Mouse (Mus musculus) lung, embryonic 14.5 days (tissue): ENCODE measurements around the gene Spint5. TPM values are rescaled to one million over a fixed set of nuclear protein-coding genes. Genes with fewer than 3 reads are reported as not detected.
"Not testable (repeated sequence)": the region's sequence is repeated elsewhere in the genome, so short reads cannot be mapped to it uniquely, and the experiment has no call there.

ENCODE experiments used
- ATAC-seq: fragments of 200-750 bp; cut with Nextera tagmentation; 2 replicates; pipeline ENCODE4 v1.8.0; 2017; ENCODE audit warnings: mild to moderate bottlenecking, moderate TSS enrichment, moderate library complexity; ENCODE audit not compliant: insufficient read depth
- DNase-seq: peaks from one replicate; pipeline ENCODE4 v3.0.0-alpha.2; 2015
- H3K27ac ChIP-seq: fragments of 300-500 bp; sonication (generic); 2 replicates; pipeline ENCODE4 v1.5.1; 2014; ENCODE audit warnings: low read depth, mild to moderate bottlenecking, moderate library complexity
- H3K27me3 ChIP-seq: fragments of 300-500 bp; sonication (generic); 2 replicates; pipeline ENCODE4 v1.6.1; 2014; ENCODE audit warnings: low read length, control low read depth; ENCODE audit not compliant: insufficient read depth
- H3K36me3 ChIP-seq: fragments of 300-500 bp; sonication (generic); 2 replicates; pipeline ENCODE4 v1.6.1; 2014; ENCODE audit warnings: control low read depth; ENCODE audit not compliant: insufficient read depth
- H3K4me1 ChIP-seq: fragments of 300-500 bp; sonication (generic); 2 replicates; pipeline ENCODE4 v1.6.1; 2014; ENCODE audit warnings: antibody characterized with exemption, control low read depth; ENCODE audit not compliant: insufficient read depth
- H3K4me2 ChIP-seq: fragments of 300-500 bp; sonication (generic); 2 replicates; pipeline ENCODE4 v1.6.1; 2014; ENCODE audit warnings: mild to moderate bottlenecking
- H3K4me3 ChIP-seq: fragments of 300-500 bp; sonication (generic); 2 replicates; pipeline ENCODE4 v1.5.1; 2014; ENCODE audit warnings: low read depth, low read length
- H3K9ac ChIP-seq: fragments of 300-500 bp; sonication (generic); 2 replicates; pipeline ENCODE4 v1.6.1; 2014
- H3K9me3 ChIP-seq: fragments of 300-500 bp; sonication (generic); 2 replicates; pipeline ENCODE4 v1.6.1; 2016; ENCODE audit warnings: low read depth, low read length, control low read depth
- CTCF ChIP-seq: IDR thresholded peaks from 2 replicates; pipeline ENCODE4 v1.5.1; 2016; ENCODE audit warnings: antibody characterized with exemption, low read depth
- WGBS: fragments of 180-500 bp; shearing (Covaris S2); extraction: QIAGEN DNeasy Blood & Tissue Kit; methylation state at CpG from one replicate; pipeline ENCODE4 v1.1.7; 2014; 5-methylcytosine and 5-hydroxymethylcytosine counted together
- polyA plus RNA-seq: library from polyadenylated mRNA; unstranded; fragments of >200 nt; fragmentation: Nextera tagmentation; extraction: Ambion mirVana; gene quantifications from 2 replicates; pipeline ENCODE4 v1.2.1, GENCODE M21; 2014

The Spint5 gene
- polyA plus RNA-seq, 1 experiment from 2014 or later: not detected

DNA sequence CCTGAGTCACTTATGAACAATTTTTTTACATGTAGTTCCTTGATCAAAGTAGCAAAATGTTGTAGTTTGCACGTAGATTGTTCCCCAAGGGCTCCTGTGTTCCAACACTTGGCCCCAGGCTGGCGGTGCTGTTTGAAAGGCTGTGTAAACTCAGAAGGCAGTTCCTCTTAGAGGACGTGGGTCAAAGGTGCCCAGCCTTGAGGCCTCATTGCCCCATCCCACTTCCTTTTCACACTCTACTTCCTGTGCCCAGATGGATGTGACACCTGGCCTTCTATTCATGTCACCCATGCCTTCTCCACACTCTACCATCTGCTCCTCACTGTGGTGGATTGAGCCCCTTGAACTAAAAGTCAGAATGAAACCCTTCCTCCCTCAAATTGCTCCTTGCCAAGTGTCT lies 35.2 kb upstream of the Spint5 start:
- no peak overlapping the region for H3K4me3 ChIP-seq
- H3K27me3 ChIP-seq: no peaks in the 10 kb centered on the region
- no peak overlapping the region for H3K27ac ChIP-seq
- no peak overlapping the region for H3K9ac ChIP-seq
- H3K4me2 ChIP-seq: no peak overlapping the region
- DNase-seq (no peak), ATAC-seq (no peak)
- H3K36me3 ChIP-seq: no peaks in the 10 kb centered on the region
- peaks cover 5% of the 10 kb centered on the region; the same call in 1 of the 2 replicates for H3K4me1 ChIP-seq
- H3K9me3 ChIP-seq: no peaks in the 10 kb centered on the region
- WGBS: 19% methylated on average over 3 of the region's 3 CpGs
- TF ChIP-seq CTCF: no peak

DNA sequence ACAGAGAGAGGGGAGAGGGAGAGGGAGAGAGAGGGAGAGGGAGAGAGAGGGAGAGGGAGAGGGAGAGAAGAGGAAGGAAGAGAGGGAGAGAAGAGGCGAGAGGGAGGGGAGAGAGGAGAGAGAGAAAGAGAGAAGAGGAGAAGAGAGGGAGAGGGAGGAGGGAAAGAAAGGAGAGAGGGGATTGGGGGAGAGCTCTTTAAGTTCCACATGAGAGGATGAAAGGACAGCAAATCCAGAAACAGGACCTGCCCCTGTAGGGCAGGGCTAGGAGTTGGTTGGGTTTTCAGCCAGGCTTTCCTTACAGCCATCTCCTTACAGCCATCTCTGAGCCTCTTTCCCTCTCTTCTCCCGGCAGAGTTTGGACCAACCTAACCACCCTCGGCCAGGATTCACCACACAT lies 30.3 kb upstream of the Spint5 start, which contains the start of gene Wfdc13:
Gene Wfdc13 (plus strand): TSS at position 301 of the 400 bp plus-strand sequence.
- H3K9me3 ChIP-seq: no peaks in the 10 kb centered on the region
- no peak within 1 kb of the TSS for H3K27ac ChIP-seq
- no peak within 1 kb of the TSS for H3K4me3 ChIP-seq
- WGBS: 58% methylated on average over 3 of the region's 3 CpGs
- TF ChIP-seq CTCF: no peak
- H3K27me3 ChIP-seq: no peaks in the 10 kb centered on the region
- no peaks in the 10 kb centered on the region for H3K4me1 ChIP-seq
- ATAC-seq: no peak
- H3K36me3 ChIP-seq: no peaks in the 10 kb centered on the region
- H3K9ac ChIP-seq: no peak within 1 kb of the TSS
- no peak for DNase-seq
- H3K4me2 ChIP-seq: no peak within 1 kb of the TSS

DNA sequence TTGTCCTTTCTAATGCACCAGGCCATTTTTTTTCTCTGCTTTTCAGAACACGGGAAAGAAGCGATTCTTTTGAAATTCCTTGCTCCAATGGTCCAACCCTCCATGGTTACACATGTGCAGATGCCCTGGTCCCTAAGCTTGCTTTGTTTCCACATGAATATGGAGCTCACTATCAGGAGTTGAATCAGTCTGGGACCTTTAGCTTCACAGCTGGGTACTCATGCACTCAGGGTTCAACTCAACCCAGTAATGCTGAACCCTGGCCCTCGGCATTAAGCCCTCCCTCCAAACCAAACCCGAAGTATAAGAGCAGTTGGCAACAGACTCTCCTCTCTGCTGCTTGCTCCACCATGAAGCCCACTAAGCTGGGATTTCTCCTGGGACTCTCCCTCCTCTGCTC lies 16.9 kb upstream of the Spint5 start, which contains the start of gene Spint4:
Gene Spint4 (plus strand): TSS at position 301 of the 400 bp plus-strand sequence.
- ATAC-seq: no peak
- no peak within 1 kb of the TSS for H3K27ac ChIP-seq
- 73% methylated on average over 4 of the region's 4 CpGs for WGBS
- no peak within 1 kb of the TSS for H3K4me2 ChIP-seq
- H3K36me3 ChIP-seq: no peaks in the 10 kb centered on the region
- no peak for DNase-seq
- H3K9ac ChIP-seq: no peak within 1 kb of the TSS
- H3K4me3 ChIP-seq: no peak within 1 kb of the TSS
- H3K9me3 ChIP-seq: no peaks in the 10 kb centered on the region
- no peaks in the 10 kb centered on the region for H3K27me3 ChIP-seq
- H3K4me1 ChIP-seq: no peaks in the 10 kb centered on the region
- no peak for TF ChIP-seq CTCF

DNA sequence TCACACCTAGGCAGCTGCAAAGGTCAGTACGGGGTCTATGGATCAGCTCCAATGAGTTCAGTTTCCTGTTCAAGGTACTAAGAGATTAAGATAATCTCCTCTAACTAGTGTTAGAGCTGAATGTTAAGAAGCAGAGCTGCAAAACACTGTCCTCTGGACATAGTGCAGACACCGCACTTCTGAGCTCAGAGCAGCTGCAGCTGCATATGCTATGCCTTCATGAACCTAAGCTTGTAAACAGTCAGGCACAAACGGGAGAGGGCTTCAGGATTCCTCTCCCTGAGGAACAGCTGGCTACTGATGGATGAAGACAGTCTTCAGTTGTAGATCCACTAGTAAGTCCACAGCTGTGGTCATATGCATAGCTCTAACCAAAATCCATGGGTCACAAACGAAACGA lies 14.1 kb upstream of the Spint5 start:
- H3K27me3 ChIP-seq: no peaks in the 10 kb centered on the region
- H3K4me3 ChIP-seq: no peak overlapping the region
- no peaks in the 10 kb centered on the region for H3K4me1 ChIP-seq
- H3K9me3 ChIP-seq: no peaks in the 10 kb centered on the region
- no peak overlapping the region for H3K27ac ChIP-seq
- DNase-seq (no peak), ATAC-seq (no peak)
- TF ChIP-seq CTCF: no peak
- no peak overlapping the region for H3K9ac ChIP-seq
- no peak overlapping the region for H3K4me2 ChIP-seq
- 59% methylated on average over 5 of the region's 5 CpGs for whole genome bisulfite sequencing
- H3K36me3 ChIP-seq: no peaks in the 10 kb centered on the region

DNA sequence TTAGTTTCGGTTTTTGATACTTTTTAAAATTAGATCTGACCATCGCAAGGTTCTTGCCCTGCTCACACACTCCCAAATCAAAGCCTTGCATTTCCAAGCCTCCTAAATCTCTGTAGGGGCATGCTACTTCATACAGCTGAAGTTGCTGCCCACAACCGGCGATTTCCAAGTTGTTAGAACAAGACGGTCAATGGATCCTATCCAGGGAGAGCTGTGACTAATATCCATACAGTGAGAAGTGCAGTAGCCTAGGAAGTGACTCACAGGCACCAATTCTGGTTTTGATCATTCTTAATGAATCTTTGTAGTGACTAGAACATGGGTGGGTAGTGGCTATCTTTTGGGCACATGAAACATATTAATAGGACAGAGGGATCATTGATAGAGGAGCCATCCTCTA lies 13.3 kb upstream of the Spint5 start:
- Histone ChIP-seq H3K9me3 (no peaks in the 10 kb centered on the region), H3K4me3 (no peak overlapping the region), H3K27ac (no peak overlapping the region), H3K36me3 (no peaks in the 10 kb centered on the region), H3K9ac (no peak overlapping the region), H3K4me2 (no peak overlapping the region), H3K4me1 (no peaks in the 10 kb centered on the region), H3K27me3 (no peaks in the 10 kb centered on the region)
- DNase-seq (no peak), ATAC-seq (no peak)
- 86% methylated on average over 5 of the region's 5 CpGs for WGBS
- no peak for TF ChIP-seq CTCF

DNA sequence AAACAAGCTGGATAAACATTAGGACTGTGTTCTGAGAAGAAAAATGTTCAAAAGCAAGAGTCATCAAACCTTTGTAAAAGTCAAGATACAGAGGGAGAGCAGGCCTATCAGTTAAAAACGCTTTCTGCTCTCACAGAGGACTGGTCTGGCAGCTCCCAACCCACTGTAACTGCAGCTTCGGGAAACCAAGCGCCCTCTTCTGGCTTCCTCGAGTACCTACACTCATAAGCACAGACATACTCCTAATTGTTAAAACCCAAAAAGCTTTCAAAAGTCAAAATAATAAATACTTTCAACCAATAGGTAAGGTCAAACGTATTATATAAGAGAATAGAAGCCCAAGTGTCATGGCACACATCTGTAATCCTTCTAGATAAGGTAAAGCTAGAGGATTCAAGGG lies 10.9 kb upstream of the Spint5 start:
- H3K27ac ChIP-seq: no peak overlapping the region
- no peaks in the 10 kb centered on the region for H3K27me3 ChIP-seq
- H3K9ac ChIP-seq: no peak overlapping the region
- no peak for DNase-seq
- H3K4me3 ChIP-seq: no peak overlapping the region
- WGBS: 76% methylated on average over 5 of the region's 5 CpGs
- ATAC-seq: no peak
- no peaks in the 10 kb centered on the region for H3K36me3 ChIP-seq
- H3K4me2 ChIP-seq: no peak overlapping the region
- H3K4me1 ChIP-seq: no peaks in the 10 kb centered on the region
- H3K9me3 ChIP-seq: no peaks in the 10 kb centered on the region
- no peak for TF ChIP-seq CTCF

DNA sequence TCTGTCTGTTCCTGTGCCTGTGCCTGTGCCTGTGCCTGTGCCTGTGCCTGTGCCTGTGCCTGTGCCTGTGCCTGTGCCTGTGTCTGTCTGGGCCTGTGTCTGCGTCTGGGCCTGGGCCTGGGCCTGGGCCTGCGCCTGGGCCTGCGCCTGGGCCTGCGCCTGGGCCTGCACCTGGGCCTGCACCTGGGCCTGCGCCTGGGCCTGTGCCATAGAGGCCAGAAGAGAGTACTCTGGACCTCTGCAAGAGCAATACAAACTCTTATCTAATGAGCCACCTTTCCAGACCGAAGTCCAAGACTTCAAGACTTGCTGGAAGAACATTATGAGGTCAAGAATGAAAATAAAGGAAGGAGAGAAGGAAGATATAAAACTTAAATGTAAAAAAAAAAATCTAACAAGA lies 9.8 kb upstream of the Spint5 start:
- no peak overlapping the region for H3K9ac ChIP-seq
- no peak overlapping the region for H3K27ac ChIP-seq
- no peaks in the 10 kb centered on the region for H3K9me3 ChIP-seq
- no peak for TF ChIP-seq CTCF
- H3K4me1 ChIP-seq: no peaks in the 10 kb centered on the region
- H3K4me2 ChIP-seq: no peak overlapping the region
- ATAC-seq: no peak
- 87% methylated on average over 6 of the region's 6 CpGs for WGBS
- H3K27me3 ChIP-seq: no peaks in the 10 kb centered on the region
- H3K4me3 ChIP-seq: no peak overlapping the region
- no peak for DNase-seq
- H3K36me3 ChIP-seq: no peaks in the 10 kb centered on the region

DNA sequence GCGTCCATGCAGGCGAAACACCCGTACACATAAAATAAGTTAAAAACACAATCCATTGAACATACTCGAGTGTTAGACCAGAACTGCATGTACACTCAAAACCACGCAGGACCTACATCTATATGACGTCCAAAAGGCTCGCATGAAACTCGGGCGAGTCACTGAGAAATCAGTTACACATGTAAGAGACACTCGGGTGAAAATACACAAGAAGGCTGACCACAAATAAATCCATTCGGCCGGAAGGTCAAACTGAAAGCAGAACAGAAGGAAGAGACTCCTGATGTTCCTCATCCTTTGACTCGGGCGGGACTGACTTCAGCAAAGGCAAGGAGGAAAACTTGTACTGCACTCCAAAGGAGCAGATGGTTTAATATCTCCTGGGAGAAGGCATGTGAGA lies 9.1 kb upstream of the Spint5 start:
- Histone ChIP-seq H3K36me3 (no peaks in the 10 kb centered on the region), H3K4me3 (no peak overlapping the region), H3K27ac (no peak overlapping the region), H3K9me3 (no peaks in the 10 kb centered on the region), H3K4me2 (no peak overlapping the region), H3K4me1 (no peaks in the 10 kb centered on the region), H3K27me3 (no peaks in the 10 kb centered on the region), H3K9ac (no peak overlapping the region)
- ATAC-seq (no peak), DNase-seq (no peak)
- TF ChIP-seq CTCF: no peak
- WGBS: 81% methylated on average over 14 of the region's 14 CpGs

DNA sequence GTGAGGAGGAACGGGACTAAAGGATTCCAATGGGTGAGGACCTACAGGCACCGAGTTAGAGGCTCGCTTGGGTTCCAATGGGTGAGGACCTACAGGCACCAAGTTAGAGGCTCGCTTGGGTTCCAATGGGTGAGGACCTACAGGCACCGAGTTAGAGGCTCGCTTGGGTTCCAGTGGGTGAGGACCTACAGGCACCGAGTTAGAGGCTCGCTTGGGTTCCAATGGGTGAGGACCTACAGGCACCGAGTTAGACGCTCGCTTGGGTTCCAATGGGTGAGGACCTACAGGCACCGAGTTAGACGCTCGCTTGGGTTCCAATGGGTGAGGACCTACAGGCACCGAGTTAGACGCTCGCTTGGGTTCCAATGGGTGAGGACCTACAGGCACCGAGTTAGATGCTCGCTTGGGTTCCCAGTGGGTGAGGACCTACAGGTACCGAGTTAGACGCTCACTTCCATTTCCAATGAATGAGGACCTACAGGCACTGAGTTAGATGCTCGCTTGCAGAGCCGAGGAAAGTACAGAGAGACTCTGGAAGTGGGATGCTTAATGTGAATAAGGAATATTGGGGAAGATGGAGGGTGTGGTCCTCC lies 1.2 kb downstream of the Spint5 start:
- not testable (repeated sequence) for H3K4me2 ChIP-seq

More for the DNA sequence above, 1.2 kb downstream of the Spint5 start:
- H3K27me3 ChIP-seq, H3K4me1 ChIP-seq, H3K4me3 ChIP-seq, H3K9me3 ChIP-seq, ATAC-seq, H3K9ac ChIP-seq, H3K36me3 ChIP-seq, H3K27ac ChIP-seq, DNase-seq: not testable (repeated sequence)
- 86% methylated on average over 20 of the region's 23 CpGs for WGBS
